Mouse (Mus musculus): ENCODE measurements around the gene Gbf1.

The Gbf1 gene

DNA sequence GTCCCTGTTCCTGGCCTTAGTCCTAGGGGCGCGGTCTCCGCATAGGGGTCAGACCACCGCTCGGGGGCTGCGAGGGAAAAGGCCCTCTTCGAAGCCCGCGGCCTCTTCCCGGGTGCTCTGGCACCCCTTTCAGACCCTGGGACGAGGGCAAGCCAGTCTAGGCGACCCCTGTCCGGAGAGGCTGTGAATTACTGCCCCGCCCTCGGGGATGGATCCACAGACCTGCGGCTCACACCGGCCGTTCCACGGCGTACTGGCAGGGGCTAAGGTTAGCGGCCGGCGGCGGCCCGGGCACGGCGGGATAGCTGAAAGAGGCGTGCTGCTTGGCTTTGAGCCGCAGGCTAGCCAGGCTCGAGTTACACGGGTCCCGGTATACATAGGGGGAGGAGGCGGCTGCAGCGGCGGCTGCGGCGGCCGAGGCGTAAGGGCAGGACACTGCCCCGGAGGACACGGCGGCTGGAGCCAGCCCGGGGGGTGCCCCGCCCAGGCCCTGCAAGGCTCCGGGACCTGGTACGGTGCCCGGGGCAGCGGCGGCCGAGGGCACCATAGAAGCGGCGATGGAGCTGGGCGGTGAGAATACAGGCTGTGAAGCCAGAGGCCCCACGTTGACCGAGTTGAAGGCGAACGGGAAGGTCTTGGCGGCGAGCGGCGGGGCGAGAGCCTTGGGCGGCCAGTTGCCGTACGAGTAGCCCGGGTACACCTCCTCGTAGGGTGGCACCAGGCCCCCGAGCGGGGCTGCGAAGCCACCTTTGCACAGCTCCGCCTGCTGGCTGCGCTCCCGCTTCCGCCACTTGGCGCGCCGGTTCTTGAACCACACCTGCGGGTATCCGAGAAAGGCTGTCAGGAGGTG lies 16.3 kb upstream of the Gbf1 start:
- TF ChIP-seq GATA4 (IDR thresholded peaks at IDR 0.05; ENCODE audit: insufficient replicate concordance, low read length): no peak

DNA sequence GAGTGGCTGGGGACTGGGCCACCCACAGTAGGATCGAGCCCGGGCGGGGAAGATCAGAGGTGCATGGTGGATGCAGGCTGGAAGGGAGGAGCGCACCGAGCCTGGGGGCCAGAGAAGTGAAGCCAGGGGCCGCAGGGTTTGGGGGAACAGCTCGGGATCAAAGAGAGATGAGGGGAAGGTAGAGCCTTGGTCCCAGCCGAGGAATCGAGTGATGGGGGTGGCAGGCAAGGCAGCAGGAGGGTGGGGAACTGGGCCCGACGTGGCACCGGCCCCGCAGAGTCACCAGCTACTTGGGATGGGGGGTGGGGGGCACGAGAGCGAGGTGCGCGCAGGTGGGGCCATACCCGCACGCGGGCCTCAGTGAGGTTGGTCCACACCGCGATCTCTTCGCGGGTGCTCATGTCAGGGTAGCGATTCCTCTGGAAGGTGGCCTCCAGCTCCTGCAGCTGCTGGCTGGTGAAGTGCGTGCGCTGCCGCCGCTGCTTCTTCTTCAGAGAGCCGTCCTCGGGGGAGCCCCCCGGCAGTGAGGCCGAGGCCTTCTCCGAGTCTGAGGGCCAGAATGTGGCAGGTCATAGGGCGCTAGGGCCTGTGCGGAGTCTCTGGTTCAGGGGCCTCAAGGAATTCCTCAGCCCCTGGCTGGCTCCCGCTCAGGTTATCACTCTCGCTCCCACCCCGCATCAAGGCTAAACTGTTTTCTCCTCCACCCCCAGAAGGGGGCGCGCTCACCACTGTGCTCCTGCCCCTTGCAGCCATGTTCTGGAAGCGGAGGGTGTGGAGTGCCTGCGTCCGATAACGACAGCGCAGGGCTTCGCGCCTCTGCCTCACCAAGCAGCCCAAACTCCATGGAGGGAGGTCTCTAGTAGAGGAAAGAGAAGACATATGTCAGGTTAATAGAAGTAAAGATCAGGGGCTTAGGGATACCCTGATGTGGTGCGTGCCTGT lies 15.4 kb upstream of the Gbf1 start:
- TF ChIP-seq GATA4 (IDR thresholded peaks at IDR 0.05; ENCODE audit: insufficient replicate concordance, low read length): no peak

DNA sequence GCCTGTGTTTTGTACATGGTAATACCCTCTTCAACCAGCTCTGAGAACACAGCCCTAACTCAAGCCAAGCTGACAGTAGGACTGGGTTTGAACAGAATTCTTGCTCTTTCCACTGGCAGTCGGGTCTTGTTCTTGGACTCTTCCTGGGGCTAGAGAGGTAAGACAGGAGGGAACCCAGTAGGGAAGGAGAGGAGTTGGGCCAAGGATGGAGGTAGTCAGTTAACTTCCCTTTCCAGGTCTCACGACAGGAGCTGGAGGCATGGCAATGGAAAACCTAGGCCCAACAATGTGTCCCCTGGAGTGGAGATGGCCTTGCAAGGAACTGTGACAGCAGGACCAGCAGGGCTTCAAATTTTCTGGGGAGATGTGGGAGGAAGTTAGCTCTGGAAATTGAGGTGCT lies 12.0 kb upstream of the Gbf1 start:
- no peak for TF ChIP-seq GATA4 (IDR thresholded peaks at IDR 0.05; ENCODE audit: insufficient replicate concordance, low read length)

- TF ChIP-seq GATA4 (IDR thresholded peaks at IDR 0.05; ENCODE audit: insufficient replicate concordance, low read length): no peak
Observed at GRCm38 (mm10) chr19:46141091-46141490, 11.2 kb upstream of the Gbf1 start.

DNA sequence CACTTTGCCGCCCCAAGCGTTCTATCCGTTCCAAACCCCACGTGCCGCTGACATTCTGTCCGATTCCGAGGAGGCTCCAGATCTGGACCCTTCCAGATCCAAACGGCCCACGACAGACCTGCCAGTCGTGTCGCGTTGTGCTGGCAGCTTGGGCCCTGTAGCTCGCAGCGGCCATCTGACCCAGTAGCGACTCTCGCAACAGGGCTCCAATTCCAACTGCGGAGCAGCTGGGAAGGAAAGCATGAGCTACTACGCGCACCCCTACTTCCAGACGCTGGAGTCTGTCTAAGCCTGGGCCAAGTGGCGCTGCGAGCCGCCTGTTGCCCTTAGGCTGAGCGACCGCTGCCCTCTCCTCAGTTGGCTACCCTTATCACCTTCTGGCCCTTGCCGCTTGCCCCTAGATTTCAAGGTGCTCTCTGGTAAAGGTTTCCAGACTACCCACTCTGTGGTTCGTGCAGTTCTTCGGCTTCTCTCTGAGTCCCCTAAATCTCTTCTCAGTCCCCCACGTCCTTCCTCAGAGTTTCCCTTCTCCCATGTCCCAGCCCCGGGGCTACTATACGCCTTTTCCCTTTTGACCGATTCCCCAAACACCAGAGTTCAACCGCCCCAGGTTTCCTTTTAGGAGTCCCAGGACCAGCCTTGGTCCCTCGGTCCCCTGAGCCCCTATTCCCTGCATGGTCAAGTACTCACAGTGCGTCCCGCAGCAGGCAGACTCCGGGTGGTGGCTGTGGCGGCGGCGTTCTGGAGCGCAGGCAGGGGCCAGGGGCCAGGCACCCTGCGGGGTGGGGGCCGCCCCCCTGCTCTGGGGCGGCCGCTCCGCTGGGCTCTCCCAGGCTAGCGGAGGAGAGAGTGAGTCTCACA lies 4.6 kb upstream of the Gbf1 start, which contains the start of gene Pitx3:
Pitx3 (minus strand) TSS at position 816 of the 861 bp plus-strand sequence.
- TF ChIP-seq GATA4 (IDR thresholded peaks at IDR 0.05; ENCODE audit: insufficient replicate concordance, low read length): no peak

DNA sequence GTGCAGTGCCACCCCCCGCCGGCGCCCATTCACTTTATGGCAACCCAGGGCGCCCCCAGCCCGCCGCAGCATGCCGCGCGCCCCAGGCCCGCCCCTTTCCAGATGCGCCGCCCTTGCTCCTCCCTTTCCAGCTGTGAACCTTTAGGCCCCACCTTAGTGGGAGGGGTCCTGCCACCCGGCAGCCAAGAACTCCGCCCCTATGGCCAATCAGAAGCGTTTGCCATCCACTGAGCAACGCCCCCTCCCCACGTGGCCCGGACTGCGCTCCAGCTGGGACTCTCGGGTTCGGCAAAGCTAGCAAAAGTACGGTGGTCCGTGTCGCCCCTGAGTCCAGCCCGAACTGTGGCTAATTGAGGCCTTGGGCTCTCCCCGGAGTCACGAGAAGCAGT lies 3.9 kb upstream of the Gbf1 start:
- TF ChIP-seq GATA4 (IDR thresholded peaks at IDR 0.05; ENCODE audit: insufficient replicate concordance, low read length): no peak

GRCm38 (mm10) chr19:46149091-46149490 lies 3.2 kb upstream of the Gbf1 start:
- no peak for TF ChIP-seq GATA4 (IDR thresholded peaks at IDR 0.05; ENCODE audit: insufficient replicate concordance, low read length)

- TF ChIP-seq GATA4 (IDR thresholded peaks at IDR 0.05; ENCODE audit: insufficient replicate concordance, low read length): no peak
Observed at GRCm38 (mm10) chr19:46165950-46166349, 13.6 kb downstream of the Gbf1 start.

- no peak for TF ChIP-seq GATA4 (IDR thresholded peaks at IDR 0.05; ENCODE audit: insufficient replicate concordance, low read length)
Observed at GRCm38 (mm10) chr19:46169396-46169795, 17.1 kb downstream of the Gbf1 start.

GRCm38 (mm10) chr19:46169913-46170312 lies 17.6 kb downstream of the Gbf1 start:
- TF ChIP-seq GATA4 (IDR thresholded peaks at IDR 0.05; ENCODE audit: insufficient replicate concordance, low read length): no peak

- no peak for TF ChIP-seq GATA4 (IDR thresholded peaks at IDR 0.05; ENCODE audit: insufficient replicate concordance, low read length)
Observed at GRCm38 (mm10) chr19:46172541-46172940, 20.2 kb downstream of the Gbf1 start.

GRCm38 (mm10) chr19:46175173-46175572 lies 22.9 kb downstream of the Gbf1 start:
- TF ChIP-seq GATA4 (IDR thresholded peaks at IDR 0.05; ENCODE audit: insufficient replicate concordance, low read length): no peak

DNA sequence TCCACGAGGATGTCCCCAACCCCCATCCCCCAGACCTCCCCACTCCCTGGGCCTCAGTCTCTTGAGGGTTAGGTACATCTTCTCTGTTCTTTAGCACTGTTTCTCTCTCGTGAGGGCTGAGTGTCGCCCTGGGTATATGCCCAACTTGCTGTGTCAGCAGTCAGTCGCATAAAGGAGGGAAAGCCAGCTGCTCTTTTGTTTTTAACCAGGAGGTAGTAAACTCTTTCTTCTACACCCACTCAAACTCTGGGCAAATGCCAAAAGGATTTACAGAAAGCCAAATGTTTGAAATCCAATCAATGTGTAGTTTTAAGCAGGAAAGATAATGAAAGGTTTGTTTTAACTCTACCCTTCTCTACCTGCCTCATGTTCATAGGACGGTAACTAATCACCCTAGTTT lies 24.7 kb downstream of the Gbf1 start:
- TF ChIP-seq GATA4 (IDR thresholded peaks at IDR 0.05; ENCODE audit: insufficient replicate concordance, low read length): no peak

DNA sequence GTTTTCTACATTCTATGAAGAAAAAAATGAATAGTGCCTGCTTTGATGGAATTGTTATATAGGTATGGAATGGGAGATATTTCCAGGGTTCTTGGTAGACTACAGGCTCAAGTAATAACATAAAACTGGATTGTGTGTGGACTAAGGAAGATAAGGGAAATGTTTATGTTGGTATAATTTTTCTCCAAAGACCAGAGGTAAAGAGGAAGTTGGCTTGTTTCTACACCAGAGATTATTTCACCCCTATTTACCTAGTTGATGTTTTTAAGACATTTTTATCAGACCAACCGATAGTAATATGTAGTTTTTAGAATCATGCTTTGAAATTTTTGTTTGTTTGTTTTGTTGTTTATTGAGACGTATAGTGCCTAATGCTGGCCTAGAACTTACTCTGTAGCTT lies 28.0 kb downstream of the Gbf1 start:
- no peak for TF ChIP-seq GATA4 (IDR thresholded peaks at IDR 0.05; ENCODE audit: insufficient replicate concordance, low read length)

GRCm38 (mm10) chr19:46182241-46182640 lies 29.9 kb downstream of the Gbf1 start:
- TF ChIP-seq GATA4 (IDR thresholded peaks at IDR 0.05; ENCODE audit: insufficient replicate concordance, low read length): no peak
